Mouse (Mus musculus) liver, postnatal 0 days (tissue): ENCODE measurements around the gene Dennd1c. TPM values are rescaled to one million over a fixed set of nuclear protein-coding genes. Genes with fewer than 3 reads are reported as not detected.

ENCODE experiments used
- ATAC-seq: fragments of 200-750 bp; cut with Nextera tagmentation; 2 replicates; pipeline ENCODE4 v1.8.0; 2017; ENCODE audit warnings: mild to moderate bottlenecking, moderate library complexity
- DNase-seq: peaks from one replicate; pipeline ENCODE4 v3.0.0-alpha.2; 2016
- H3K27ac ChIP-seq: fragments of 300-500 bp; sonication (generic); 2 replicates; pipeline ENCODE4 v1.5.1; 2014; ENCODE audit warnings: antibody characterized with exemption, moderate library complexity, mild to moderate bottlenecking, low read depth
- H3K27me3 ChIP-seq: fragments of 300-500 bp; sonication (generic); 2 replicates; pipeline ENCODE4 v1.6.1; 2014; ENCODE audit warnings: low read length, control low read depth, mixed read lengths; ENCODE audit not compliant: insufficient read depth
- H3K36me3 ChIP-seq: fragments of 300-500 bp; sonication (generic); replicated peaks from 2 replicates; pipeline ENCODE4 v1.6.1; 2014; ENCODE audit warnings: mild to moderate bottlenecking, control low read depth, low read length, moderate library complexity, mixed read lengths; ENCODE audit not compliant: insufficient read depth
- H3K4me1 ChIP-seq: fragments of 300-500 bp; sonication (generic); 2 replicates; pipeline ENCODE4 v1.6.1; 2014; ENCODE audit warnings: antibody characterized with exemption, mild to moderate bottlenecking, control low read depth; ENCODE audit not compliant: insufficient read depth
- H3K4me2 ChIP-seq: fragments of 300-500 bp; sonication (generic); 2 replicates; pipeline ENCODE4 v1.6.1; 2014; ENCODE audit warnings: low read depth, mild to moderate bottlenecking, low read length, moderate library complexity, mixed read lengths
- H3K4me3 ChIP-seq: fragments of 300-500 bp; sonication (generic); 2 replicates; pipeline ENCODE4 v1.5.1; 2014; ENCODE audit warnings: low read depth, low read length
- H3K9ac ChIP-seq: fragments of 300-500 bp; sonication (generic); replicated peaks from 2 replicates; pipeline ENCODE4 v1.6.1; 2014; ENCODE audit warnings: mild to moderate bottlenecking, moderate library complexity
- H3K9me3 ChIP-seq: fragments of 300-500 bp; sonication (generic); 2 replicates; pipeline ENCODE4 v1.6.1; 2016; ENCODE audit warnings: mild to moderate bottlenecking, control low read depth, low read length, mixed read lengths
- CTCF ChIP-seq: sonication (generic); IDR thresholded peaks from 2 replicates; pipeline ENCODE4 v1.5.1; 2016; ENCODE audit warnings: antibody characterized with exemption, low read depth
- EP300 ChIP-seq: IDR thresholded peaks from 2 replicates; pipeline ENCODE4 v1.6.1; 2016; ENCODE audit warnings: antibody characterized with exemption, low read depth, mild to moderate bottlenecking
- WGBS: fragments of 180-500 bp; shearing (Covaris S2); extraction: QIAGEN DNeasy Blood & Tissue Kit; methylation state at CpG from one replicate; pipeline ENCODE4 v1.1.7; 2014; ENCODE audit not compliant: insufficient replicate concordance; 5-methylcytosine and 5-hydroxymethylcytosine counted together
- polyA plus RNA-seq: library from polyadenylated mRNA; unstranded; fragments of >200 nt; fragmentation: Nextera tagmentation; extraction: Ambion mirVana; gene quantifications from 2 replicates; pipeline ENCODE4 v1.2.1, GENCODE M21; 2015

Dennd1c gene
- polyA plus RNA-seq, 1 experiment from 2014 or later = 3.5 TPM

- WGBS = 41% methylated on average over 8 of the region's 8 CpGs
- Histone ChIP-seq H3K4me1 (peaks cover 22% of the 10 kb centered on the region), H3K4me2 (peak overlapping the region; percentile 66), H3K9me3 (no peaks in the 10 kb centered on the region), H3K27ac (no peak overlapping the region), H3K4me3 (peak overlapping the region; percentile 52), H3K9ac (peak overlapping the region; percentile 70), H3K27me3 (peaks cover 32% of the 10 kb centered on the region), H3K36me3 (0 out of 2 replicates have a peak, but pooled peaks cover 7% of the 10 kb centered on the region)
- TF ChIP-seq CTCF (no peak), EP300 (no peak)
- DNase-seq (no peak), ATAC-seq (no peak)
Observed at GRCm38 (mm10) chr17:57063031-57063430, 15.3 kb downstream of the Dennd1c start.

- TF ChIP-seq EP300 = no peak
- no peak for TF ChIP-seq CTCF
- Histone ChIP-seq H3K27ac (peak overlapping the region; percentile 86), H3K9ac (peak overlapping the region; percentile 70), H3K9me3 (no peaks in the 10 kb centered on the region), H3K36me3 (0 out of 2 replicates have a peak, but pooled peaks cover 7% of the 10 kb centered on the region), H3K4me3 (peak overlapping the region; percentile 52), H3K4me1 (peaks cover 25% of the 10 kb centered on the region), H3K27me3 (peaks cover 32% of the 10 kb centered on the region), H3K4me2 (peak overlapping the region; percentile 66)
- ATAC-seq (no peak), DNase-seq (no peak)
- WGBS = 5% methylated on average over 22 of the region's 22 CpGs
Observed at GRCm38 (mm10) chr17:57062548-57062947, 15.8 kb downstream of the Dennd1c start.

- WGBS = 2% methylated on average over 37 of the region's 39 CpGs
- TF ChIP-seq EP300 (no peak), CTCF (no peak)
- Histone ChIP-seq H3K4me3 (peak overlapping the region; percentile 52), H3K4me2 (peak overlapping the region; percentile 66), H3K9ac (peak overlapping the region; percentile 70), H3K27ac (peak overlapping the region; percentile 86), H3K27me3 (peaks cover 32% of the 10 kb centered on the region), H3K9me3 (no peaks in the 10 kb centered on the region), H3K4me1 (peaks cover 25% of the 10 kb centered on the region), H3K36me3 (0 out of 2 replicates have a peak, but pooled peaks cover 7% of the 10 kb centered on the region)
- ATAC-seq = peak; percentile 10; the same call in 1 of the 2 replicates
- peak; percentile 78 for DNase-seq
Observed at GRCm38 (mm10) chr17:57062011-57062521, 16.2 kb downstream of the Dennd1c start.

GRCm38 (mm10) chr17:57061069-57061468 is 17.2 kb downstream of the Dennd1c start:
- peak overlapping the region; percentile 81 for H3K4me2 ChIP-seq
- ATAC-seq (no peak), DNase-seq (no peak)
- TF ChIP-seq CTCF = no peak
- H3K27me3 ChIP-seq = peaks cover 32% of the 10 kb centered on the region
- no peak overlapping the region for H3K9ac ChIP-seq
- peaks cover 25% of the 10 kb centered on the region for H3K4me1 ChIP-seq
- no peaks in the 10 kb centered on the region for H3K9me3 ChIP-seq
- no peak overlapping the region; the same call in 1 of the 2 replicates for H3K27ac ChIP-seq
- WGBS = 33% methylated on average over 10 of the region's 10 CpGs
- H3K36me3 ChIP-seq = 0 out of 2 replicates have a peak, but pooled peaks cover 5% of the 10 kb centered on the region
- 0 out of 2 replicates have a peak overlapping the region, but pooled peaks have one; percentile 75 for H3K4me3 ChIP-seq

- Histone ChIP-seq H3K4me2 (peak overlapping the region; percentile 81), H3K4me1 (peaks cover 28% of the 10 kb centered on the region), H3K27ac (peak overlapping the region; percentile 91), H3K27me3 (peaks cover 32% of the 10 kb centered on the region), H3K4me3 (peak overlapping the region; percentile 75), H3K36me3 (0 out of 2 replicates have a peak, but pooled peaks cover 2% of the 10 kb centered on the region), H3K9me3 (no peaks in the 10 kb centered on the region), H3K9ac (peak overlapping the region; percentile 77)
- DNase-seq (peak; percentile 94), ATAC-seq (peak; percentile 86)
- TF ChIP-seq EP300 (no peak), CTCF (peak; percentile 79)
- WGBS = under 1% methylated on average over 44 of the region's 44 CpGs
Observed at GRCm38 (mm10) chr17:57060231-57060801, 18.0 kb downstream of the Dennd1c start.

GRCm38 (mm10) chr17:57059486-57059977 is 18.8 kb downstream of the Dennd1c start, which contains the start of gene Slc25a23:
Gene Slc25a23, minus strand, starts transcription at chr17:57059863.
- Histone ChIP-seq H3K27me3 (peaks cover 32% of the 10 kb centered on the region), H3K4me2 (peak within 1 kb of the TSS; percentile 81), H3K9me3 (no peaks in the 10 kb centered on the region), H3K4me1 (peaks cover 28% of the 10 kb centered on the region), H3K4me3 (peak within 1 kb of the TSS; percentile 75), H3K36me3 (0 out of 2 replicates have a peak, but pooled peaks cover 3% of the 10 kb centered on the region), H3K27ac (peak within 1 kb of the TSS; percentile 91), H3K9ac (peak within 1 kb of the TSS; percentile 77)
- DNase-seq (peak; percentile 78), ATAC-seq (peak; percentile 51)
- 0% methylated on average over 19 of the region's 45 CpGs for WGBS
- TF ChIP-seq CTCF = no peak
- no peak for TF ChIP-seq EP300
